Mouse (Mus musculus): ENCODE results near the gene Chrna9.
A peak's percentile ranks its signal among the peaks of the same experiment; 100 is the strongest.

Chrna9 gene

GRCm38 (mm10) chr5:65920701-65921426, 13.9 kb upstream of the Chrna9 start:
- DNase-seq = no peak

- no peak for DNase-seq
Observed at GRCm38 (mm10) chr5:65921477-65922138, 13.1 kb upstream of the Chrna9 start.

- no peak for DNase-seq
Observed at GRCm38 (mm10) chr5:65926666-65927065, 8.1 kb upstream of the Chrna9 start.

- no peak for DNase-seq
Observed at GRCm38 (mm10) chr5:65929162-65929561, 5.6 kb upstream of the Chrna9 start.

- no peak for DNase-seq
Observed at GRCm38 (mm10) chr5:65930171-65930570, 4.5 kb upstream of the Chrna9 start.

- DNase-seq = no peak
Observed at GRCm38 (mm10) chr5:65933258-65933657, 1.5 kb upstream of the Chrna9 start.

GRCm38 (mm10) chr5:65933764-65934163, 957 bp upstream of the Chrna9 start:
- DNase-seq = no peak

- no peak for DNase-seq
Observed at GRCm38 (mm10) chr5:65937011-65937726, 2.4 kb downstream of the Chrna9 start.

- peak; percentile 65 to 67 for DNase-seq
Observed at GRCm38 (mm10) chr5:65937998-65938715, 3.4 kb downstream of the Chrna9 start.

- DNase-seq = no peak
Observed at GRCm38 (mm10) chr5:65941145-65941544, 6.4 kb downstream of the Chrna9 start.

- DNase-seq = no peak
Observed at GRCm38 (mm10) chr5:65949822-65950221, 15.1 kb downstream of the Chrna9 start.

- DNase-seq = no peak
Observed at GRCm38 (mm10) chr5:65950236-65950635, 15.5 kb downstream of the Chrna9 start.

GRCm38 (mm10) chr5:65950679-65951512, 16.2 kb downstream of the Chrna9 start:
- DNase-seq = no peak

GRCm38 (mm10) chr5:65951513-65951909, 16.8 kb downstream of the Chrna9 start:
- no peak for DNase-seq

GRCm38 (mm10) chr5:65954130-65955080, 19.7 kb downstream of the Chrna9 start:
- DNase-seq = no peak

- peak; percentile 45 to 53 for DNase-seq
Observed at GRCm38 (mm10) chr5:65955343-65956143, 20.8 kb downstream of the Chrna9 start.

GRCm38 (mm10) chr5:65956144-65957008, 21.7 kb downstream of the Chrna9 start:
- no peak for DNase-seq

GRCm38 (mm10) chr5:65958597-65958996, 23.9 kb downstream of the Chrna9 start:
- peak; percentile 17 to 20 for DNase-seq
